Mouse (Mus musculus) midbrain, embryonic 11.5 days (tissue): Measurements from ENCODE around the gene Fam240a. TPM values are rescaled to one million over a fixed set of nuclear protein-coding genes. Genes with fewer than 3 reads are reported as not detected.

Experiments
- ATAC-seq: fragments of 200-750 bp; cut with Nextera tagmentation; 2 replicates; pipeline ENCODE4 v1.8.0; 2017; ENCODE audit warnings: moderate TSS enrichment, moderate library complexity; ENCODE audit not compliant: low FRiP score
- DNase-seq: peaks from one replicate; pipeline ENCODE4 v3.0.0; 2015; ENCODE audit warnings: low spot score; ENCODE audit errors: missing footprints
- H3K27ac ChIP-seq: fragments of 300-500 bp; sonication (generic); 2 replicates; pipeline ENCODE4 v1.5.1; 2014; ENCODE audit warnings: low read depth, low read length
- H3K27me3 ChIP-seq: fragments of 300-500 bp; sonication (generic); 2 replicates; pipeline ENCODE4 v1.6.1; 2014; ENCODE audit warnings: mild to moderate bottlenecking, low read length, moderate library complexity, mixed read lengths; ENCODE audit not compliant: control insufficient read depth, insufficient read depth
- H3K36me3 ChIP-seq: fragments of 300-500 bp; sonication (generic); 2 replicates; pipeline ENCODE4 v1.6.1; 2014; ENCODE audit warnings: mild to moderate bottlenecking, low read length, moderate library complexity, mixed read lengths; ENCODE audit not compliant: control insufficient read depth, insufficient read depth
- H3K4me1 ChIP-seq: fragments of 300-500 bp; sonication (generic); 2 replicates; pipeline ENCODE4 v1.6.1; 2014; ENCODE audit warnings: low read length; ENCODE audit not compliant: control insufficient read depth, insufficient read depth
- H3K4me2 ChIP-seq: fragments of 300-500 bp; sonication (generic); 2 replicates; pipeline ENCODE4 v1.6.1; 2014; ENCODE audit warnings: mild to moderate bottlenecking, moderate library complexity
- H3K4me3 ChIP-seq: fragments of 300-500 bp; sonication (generic); 2 replicates; pipeline ENCODE4 v1.5.1; 2014; ENCODE audit warnings: low read depth, low read length
- H3K9ac ChIP-seq: fragments of 300-500 bp; sonication (generic); 2 replicates; pipeline ENCODE4 v1.6.1; 2014; ENCODE audit warnings: low read length
- H3K9me3 ChIP-seq: fragments of 300-500 bp; sonication (generic); 2 replicates; pipeline ENCODE4 v1.6.1; 2016; ENCODE audit warnings: low read length; ENCODE audit not compliant: control insufficient read depth
- WGBS: fragments of 180-500 bp; shearing (Covaris S2); extraction: QIAGEN DNeasy Blood & Tissue Kit; methylation state at CpG from one replicate; pipeline ENCODE4 v1.1.7; 2014; 5-methylcytosine and 5-hydroxymethylcytosine counted together
- polyA plus RNA-seq: library from polyadenylated mRNA; unstranded; fragments of >200 nt; fragmentation: Nextera tagmentation; extraction: Ambion mirVana; gene quantifications from 2 replicates; pipeline ENCODE4 v1.2.1, GENCODE M21; 2014

Fam240a gene
- polyA plus RNA-seq, 1 experiment from 2014 or later, result not detected

- no peak overlapping the region for H3K4me2 ChIP-seq
- no peak for ATAC-seq
- H3K4me3 ChIP-seq, result no peak overlapping the region
- H3K9ac ChIP-seq, result no peak overlapping the region
- H3K4me1 ChIP-seq, result no peaks in the 10 kb centered on the region
- 82% methylated on average over 12 of the region's 12 CpGs for WGBS
- H3K27ac ChIP-seq, result no peak overlapping the region
- no peaks in the 10 kb centered on the region for H3K36me3 ChIP-seq
- DNase-seq, result no peak
- no peaks in the 10 kb centered on the region for H3K27me3 ChIP-seq
- H3K9me3 ChIP-seq, result no peaks in the 10 kb centered on the region
Observed at GRCm38 (mm10) chr9:110933850-110934437, 17.3 kb upstream of the Fam240a start.

GRCm38 (mm10) chr9:110931573-110931972, 14.9 kb upstream of the Fam240a start:
- Histone ChIP-seq H3K9ac (no peak overlapping the region), H3K27ac (no peak overlapping the region), H3K36me3 (no peaks in the 10 kb centered on the region), H3K9me3 (no peaks in the 10 kb centered on the region), H3K4me3 (no peak overlapping the region), H3K27me3 (no peaks in the 10 kb centered on the region), H3K4me2 (no peak overlapping the region), H3K4me1 (no peaks in the 10 kb centered on the region)
- ATAC-seq (no peak), DNase-seq (no peak)
- 81% methylated on average over 6 of the region's 6 CpGs for WGBS

- Histone ChIP-seq H3K9ac (no peak overlapping the region), H3K9me3 (no peaks in the 10 kb centered on the region), H3K4me2 (no peak overlapping the region), H3K36me3 (no peaks in the 10 kb centered on the region), H3K27me3 (no peaks in the 10 kb centered on the region), H3K4me3 (no peak overlapping the region), H3K4me1 (no peaks in the 10 kb centered on the region), H3K27ac (no peak overlapping the region)
- peak; percentile 96 for DNase-seq
- ATAC-seq, result no peak
- WGBS, result 20% methylated on average over 7 of the region's 7 CpGs
Observed at GRCm38 (mm10) chr9:110922759-110923158, 6.1 kb upstream of the Fam240a start.

GRCm38 (mm10) chr9:110920665-110921419, 4.2 kb upstream of the Fam240a start:
- Histone ChIP-seq H3K4me2 (no peak overlapping the region), H3K4me1 (no peaks in the 10 kb centered on the region), H3K36me3 (no peaks in the 10 kb centered on the region), H3K4me3 (no peak overlapping the region), H3K9me3 (no peaks in the 10 kb centered on the region), H3K27me3 (no peaks in the 10 kb centered on the region), H3K9ac (no peak overlapping the region), H3K27ac (no peak overlapping the region)
- ATAC-seq (no peak), DNase-seq (no peak)
- WGBS, result 71% methylated on average over 15 of the region's 15 CpGs

GRCm38 (mm10) chr9:110915466-110915865, 1.2 kb downstream of the Fam240a start:
- DNase-seq, result peak; percentile 61
- 67% methylated on average over 8 of the region's 8 CpGs for WGBS

GRCm38 (mm10) chr9:110914631-110915236, 1.9 kb downstream of the Fam240a start:
- Histone ChIP-seq H3K9ac (no peak overlapping the region), H3K4me2 (no peak overlapping the region), H3K4me1 (no peaks in the 10 kb centered on the region), H3K27me3 (no peaks in the 10 kb centered on the region), H3K4me3 (no peak overlapping the region), H3K36me3 (no peaks in the 10 kb centered on the region), H3K9me3 (no peaks in the 10 kb centered on the region), H3K27ac (no peak overlapping the region)
- ATAC-seq, result no peak
- DNase-seq, result peak; percentile 84
- 62% methylated on average over 21 of the region's 21 CpGs for WGBS

More at GRCm38 (mm10) chr9:110915466-110915865, 1.2 kb downstream of the Fam240a start:
- Histone ChIP-seq H3K36me3 (no peaks in the 10 kb centered on the region), H3K9ac (no peak overlapping the region), H3K27me3 (no peaks in the 10 kb centered on the region), H3K4me1 (no peaks in the 10 kb centered on the region), H3K27ac (no peak overlapping the region), H3K4me3 (no peak overlapping the region), H3K4me2 (no peak overlapping the region), H3K9me3 (no peaks in the 10 kb centered on the region)
- no peak for ATAC-seq

GRCm38 (mm10) chr9:110909371-110909967, 7.2 kb downstream of the Fam240a start:
- Histone ChIP-seq H3K4me3 (no peak overlapping the region), H3K9me3 (no peaks in the 10 kb centered on the region), H3K9ac (no peak overlapping the region), H3K36me3 (no peaks in the 10 kb centered on the region), H3K4me1 (no peaks in the 10 kb centered on the region), H3K27ac (no peak overlapping the region), H3K4me2 (no peak overlapping the region), H3K27me3 (no peaks in the 10 kb centered on the region)
- 83% methylated on average over 6 of the region's 6 CpGs for WGBS
- DNase-seq (peak; percentile 33), ATAC-seq (no peak)

- H3K9me3 ChIP-seq, result no peaks in the 10 kb centered on the region
- DNase-seq, result no peak
- H3K36me3 ChIP-seq, result no peaks in the 10 kb centered on the region
- H3K9ac ChIP-seq, result no peak overlapping the region
- no peaks in the 10 kb centered on the region for H3K4me1 ChIP-seq
- H3K27me3 ChIP-seq, result no peaks in the 10 kb centered on the region
- H3K4me2 ChIP-seq, result no peak overlapping the region
- H3K4me3 ChIP-seq, result no peak overlapping the region
- 92% methylated on average over 3 of the region's 3 CpGs for WGBS
- ATAC-seq, result no peak
- no peak overlapping the region for H3K27ac ChIP-seq
Observed at GRCm38 (mm10) chr9:110908631-110909016, 8.0 kb downstream of the Fam240a start.
